Mouse (Mus musculus): ENCODE data around the gene Rad9b. TPM values are rescaled to one million over a fixed set of nuclear protein-coding genes. Genes with fewer than 3 reads are reported as not detected.
A peak's percentile ranks its signal among the peaks of the same experiment; 100 is the strongest.

The Rad9b gene
- total RNA-seq, 2 experiments from 2014 or later = 2.2 to 3.4 TPM

- DNase-seq = no peak
Observed at GRCm38 (mm10) chr5:122312942-122313684, 40.9 kb downstream of the Rad9b start.

DNA sequence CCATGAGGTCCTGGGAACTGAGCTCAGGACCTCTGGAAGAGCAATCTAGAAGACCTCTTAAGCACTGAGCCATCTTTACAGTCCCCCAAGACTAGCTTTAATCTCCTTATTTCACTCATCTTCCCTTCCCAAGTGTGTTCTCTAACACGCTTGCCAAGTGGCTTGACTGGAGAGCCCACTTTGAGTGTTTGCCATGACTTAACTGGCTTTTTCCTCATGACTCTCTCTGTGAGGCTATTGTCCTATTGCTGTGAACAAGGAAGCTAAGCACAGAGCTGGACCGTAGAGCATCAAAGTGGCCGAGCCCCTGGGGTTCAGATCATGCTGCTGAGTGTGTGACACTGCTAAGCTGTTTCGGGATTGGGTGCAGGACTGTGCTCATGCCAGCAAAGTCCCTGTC lies 41.7 kb downstream of the Rad9b start:
- DNase-seq = no peak

GRCm38 (mm10) chr5:122311692-122312091 lies 42.3 kb downstream of the Rad9b start:
- DNase-seq = no peak

DNA sequence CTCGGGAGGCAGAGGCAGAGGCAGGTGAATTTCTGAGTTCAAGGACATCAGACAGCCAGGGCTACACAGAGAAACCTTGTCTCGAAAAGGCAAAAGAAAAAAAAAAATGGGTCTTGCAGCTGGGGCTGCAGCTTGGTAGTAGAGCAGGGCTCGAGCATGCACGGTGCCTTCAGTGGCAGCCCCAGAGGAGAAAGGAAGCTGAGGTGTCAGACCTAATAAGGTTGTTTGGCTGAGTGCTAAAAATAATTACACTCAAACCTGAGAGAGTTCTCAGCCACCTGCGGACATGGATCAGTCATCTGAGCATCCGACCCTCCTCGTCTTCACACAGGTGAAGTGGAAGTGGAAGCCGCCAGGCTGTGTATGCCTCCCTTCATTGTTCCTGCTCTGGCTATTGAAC lies 43.3 kb downstream of the Rad9b start:
- no peak for DNase-seq

DNA sequence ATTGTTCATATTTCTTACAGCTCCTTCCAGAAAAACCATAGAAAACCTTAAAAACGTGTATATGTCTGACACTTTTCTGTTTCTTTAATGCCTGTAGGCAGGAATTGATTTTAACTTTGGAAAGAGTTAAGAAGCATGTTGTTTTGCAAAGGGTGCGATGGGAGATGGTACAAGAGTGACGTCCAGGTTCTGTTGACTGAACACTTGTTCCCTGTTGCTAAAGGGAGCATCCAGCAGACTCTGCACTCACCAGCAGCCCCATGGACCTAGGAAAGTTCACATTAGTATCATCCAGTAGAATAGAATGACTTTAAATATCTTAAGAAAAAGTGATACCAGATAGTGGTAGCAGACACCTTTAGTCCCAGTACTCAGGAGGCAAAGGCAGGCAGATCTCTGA lies 47.5 kb downstream of the Rad9b start:
- no peak for DNase-seq

- peak; percentile 80 to 82 for DNase-seq
Observed at GRCm38 (mm10) chr5:122305472-122305871, 48.6 kb downstream of the Rad9b start.

DNA sequence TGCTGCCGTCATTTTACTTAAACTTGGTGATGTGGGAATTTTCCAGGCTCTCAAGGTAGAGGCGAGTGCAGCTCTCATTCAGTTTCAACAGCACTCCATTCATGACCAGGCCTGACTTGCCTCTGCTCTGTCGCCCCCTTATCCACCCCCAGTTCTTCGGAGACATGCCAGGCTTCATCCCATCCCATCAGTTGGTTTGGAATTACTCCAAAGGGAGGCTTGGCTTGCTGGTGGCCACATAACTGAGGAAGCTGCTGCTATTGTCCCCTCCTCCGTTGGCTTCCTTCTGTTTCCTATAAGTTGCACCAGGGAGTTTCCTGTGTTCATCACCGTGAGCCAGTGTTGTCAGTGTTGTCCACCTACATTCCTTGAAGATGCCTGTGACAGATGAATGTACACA lies 49.5 kb downstream of the Rad9b start:
- DNase-seq = no peak

GRCm38 (mm10) chr5:122303937-122304336 lies 50.1 kb downstream of the Rad9b start:
- peak; percentile 59 to 65 for DNase-seq

- DNase-seq = no peak
Observed at GRCm38 (mm10) chr5:122302810-122303745, 51.0 kb downstream of the Rad9b start.

DNA sequence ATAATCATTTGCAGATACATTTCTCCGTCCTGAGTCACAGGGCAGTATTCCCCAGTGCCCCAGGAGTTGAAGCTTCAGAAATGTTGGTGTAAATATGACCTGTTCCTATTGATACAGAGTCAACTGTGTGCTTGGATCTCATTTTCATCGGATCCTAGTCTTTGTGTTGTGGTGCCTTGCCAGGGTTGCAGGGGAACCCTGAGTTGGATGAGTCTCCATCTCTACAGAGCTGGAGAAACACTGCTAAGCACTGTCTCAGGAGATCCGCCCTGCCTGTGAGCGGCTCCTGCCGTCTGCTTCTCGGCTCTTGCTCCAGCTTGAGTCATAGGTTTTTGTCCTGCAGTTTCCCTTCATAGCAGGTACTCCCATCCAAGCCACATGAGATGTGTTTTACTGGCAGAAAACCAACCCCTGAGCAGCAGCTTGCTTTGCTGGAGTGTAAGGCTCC lies 53.9 kb downstream of the Rad9b start:
- DNase-seq = no peak

- DNase-seq = no peak
Observed at GRCm38 (mm10) chr5:122295113-122295935, 58.7 kb downstream of the Rad9b start.

DNA sequence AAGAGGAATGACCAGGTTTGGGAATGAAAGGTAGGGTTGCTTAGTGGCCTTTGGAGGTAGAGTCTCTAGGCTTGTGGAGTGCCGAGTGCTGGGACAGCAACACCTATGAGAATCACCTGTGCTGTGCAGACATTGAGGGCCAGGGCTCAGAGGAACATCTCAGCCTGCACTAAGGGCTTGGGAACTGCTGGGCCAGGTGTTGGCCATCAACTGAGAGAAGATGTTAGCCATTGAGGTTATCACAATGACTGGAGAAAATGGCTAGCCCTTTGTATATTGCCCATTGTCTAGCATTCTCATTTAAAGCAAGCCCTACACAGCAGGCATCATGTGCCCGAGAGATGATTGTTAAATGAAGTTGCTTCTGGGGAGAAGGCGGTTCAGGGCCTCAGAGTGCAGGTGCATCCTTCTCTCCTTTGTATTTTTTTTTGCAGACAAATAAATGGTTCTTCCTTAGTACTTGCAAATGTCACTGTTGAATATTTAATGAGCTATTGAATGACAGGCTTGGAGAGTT lies 59.8 kb downstream of the Rad9b start:
- no peak for DNase-seq

- no peak for DNase-seq
Observed at GRCm38 (mm10) chr5:122293131-122293530, 60.9 kb downstream of the Rad9b start.

GRCm38 (mm10) chr5:122291553-122292339 lies 62.3 kb downstream of the Rad9b start:
- no peak for DNase-seq

DNA sequence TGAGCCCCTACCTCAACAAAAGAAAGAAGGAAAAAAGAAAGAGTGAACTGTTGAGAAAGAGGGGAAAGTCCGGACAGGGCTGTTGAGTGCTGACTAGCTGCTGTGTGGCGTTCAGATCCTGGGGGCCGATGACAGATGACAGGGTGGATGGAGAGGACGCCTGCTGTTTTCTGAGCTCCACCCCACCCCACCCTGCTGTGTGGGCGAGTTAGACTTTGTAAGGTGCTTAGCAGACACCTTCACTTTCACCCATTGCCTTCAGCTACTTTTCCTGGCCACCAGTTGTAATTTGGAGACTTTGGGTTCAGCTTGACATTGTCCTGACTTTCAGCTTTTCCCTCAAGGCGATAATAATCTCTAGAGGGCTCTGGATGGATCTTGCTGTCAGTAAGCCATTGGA lies 62.9 kb downstream of the Rad9b start:
- DNase-seq = no peak

DNA sequence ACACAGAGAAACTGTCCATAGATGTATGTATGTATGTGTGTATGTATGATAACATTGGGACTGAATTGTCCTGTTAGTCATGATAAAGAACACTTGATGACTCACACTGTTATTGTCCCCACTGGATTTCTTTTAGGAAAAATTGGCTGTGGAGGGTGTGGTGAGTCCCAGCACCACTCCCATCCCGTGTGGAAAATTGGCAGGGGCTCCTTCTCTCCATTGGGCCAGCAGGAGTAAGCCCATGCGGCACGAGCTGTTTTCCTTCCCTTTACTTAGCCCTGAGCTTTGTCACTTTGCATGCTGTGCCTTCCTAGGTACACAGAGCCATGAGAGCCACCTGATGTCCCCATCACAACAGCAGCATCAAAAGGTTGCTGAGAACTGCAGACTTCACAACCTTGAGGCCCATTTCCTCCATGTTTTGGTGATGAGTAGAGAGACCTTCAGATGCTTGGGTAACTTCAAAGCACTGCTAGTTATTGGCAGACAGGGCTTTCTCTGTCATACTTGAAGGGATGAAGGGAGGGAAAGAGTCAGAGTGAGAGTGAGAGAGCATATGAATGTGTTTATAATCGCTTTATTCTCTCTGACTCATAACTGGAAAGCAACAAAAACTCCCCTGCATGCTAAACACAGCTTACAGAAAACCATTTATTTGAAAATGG lies 65.8 kb downstream of the Rad9b start:
- DNase-seq = peak in 1 of 2 experiments; percentile 31

GRCm38 (mm10) chr5:122287026-122287425 lies 67.0 kb downstream of the Rad9b start:
- DNase-seq = no peak

DNA sequence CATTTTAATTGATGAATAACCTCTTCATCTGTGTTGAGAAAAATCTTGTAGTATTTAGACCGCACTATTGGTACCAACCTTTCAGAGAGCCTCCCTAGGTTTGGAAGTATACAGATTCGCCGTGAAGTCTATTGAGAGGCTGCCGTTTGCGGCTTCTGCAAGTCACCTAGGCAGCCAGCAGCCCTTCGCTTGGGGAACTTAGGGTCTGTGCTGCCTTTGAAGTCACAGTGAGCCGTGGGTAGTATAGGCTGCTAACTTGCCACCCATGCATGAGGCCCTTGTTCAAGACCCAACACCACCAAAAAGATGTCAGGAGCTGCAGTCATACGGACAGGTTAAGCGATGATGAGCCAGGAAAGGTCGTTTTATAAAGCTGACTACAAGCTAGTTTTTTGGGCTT lies 67.8 kb downstream of the Rad9b start:
- DNase-seq = no peak

GRCm38 (mm10) chr5:122285767-122286150 lies 68.3 kb downstream of the Rad9b start:
- DNase-seq = no peak

- DNase-seq = peak; percentile 81 to 82
Observed at GRCm38 (mm10) chr5:122285029-122285766, 68.8 kb downstream of the Rad9b start.

Data from adrenal gland, postnatal 36 days (tissue).